Mouse (Mus musculus) E14TG2a.4 (cell line): ENCODE data around the gene Cela1.

Experiments
- CTCF ChIP-seq: conservative IDR thresholded peaks from 2 replicates; pipeline ENCODE4 v1.5.1; 2014; ENCODE audit warnings: low read length
- POU5F1 ChIP-seq: IDR thresholded peaks from 2 replicates; pipeline ENCODE4 v1.6.1; 2014; ENCODE audit warnings: low read length, borderline replicate concordance

- TF ChIP-seq CTCF (no peak), POU5F1 (no peak)
Measured at GRCm38 (mm10) chr15:100691990-100692389, 4.3 kb upstream of the Cela1 start.
